Mouse (Mus musculus): ENCODE measurements around the gene Stoml1. TPM values are rescaled to one million over a fixed set of nuclear protein-coding genes. Genes with fewer than 3 reads are reported as not detected.

The Stoml1 gene
- total RNA-seq, 2 experiments from 2014 or later: 3.2 TPM; not detected in 1

DNA sequence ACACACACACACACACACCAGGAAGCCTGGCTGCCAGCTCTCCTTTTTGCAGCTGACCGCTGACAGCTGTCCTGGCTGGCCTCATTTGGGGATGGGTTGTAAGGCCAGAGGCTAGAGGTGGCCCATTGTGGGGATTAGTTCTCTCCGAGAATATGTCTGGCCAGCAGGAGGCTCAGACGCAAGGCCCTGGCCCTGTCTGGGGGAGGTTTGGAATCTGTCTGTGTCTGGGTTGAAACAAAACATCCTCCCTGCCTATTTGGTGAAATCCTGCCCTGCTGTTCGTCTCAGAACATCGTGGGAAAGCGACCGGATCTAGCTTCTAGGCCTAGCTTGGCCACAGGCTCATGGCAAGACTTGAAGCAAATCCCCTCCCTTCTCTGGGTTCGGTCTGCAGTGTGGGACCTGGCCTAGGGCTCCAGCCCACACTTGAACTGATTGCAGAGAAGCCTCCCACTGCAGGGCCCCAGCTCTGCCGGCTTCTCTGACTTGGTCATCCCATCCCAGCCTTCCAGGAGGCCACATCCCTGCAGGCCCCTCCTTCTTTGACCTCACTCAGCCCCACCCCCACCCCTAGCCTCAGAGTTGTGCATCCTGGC lies 42.9 kb downstream of the Stoml1 start:
- no peak for ATAC-seq (replicated peaks; ENCODE audit: low FRiP score, poor library complexity, severe bottlenecking)

DNA sequence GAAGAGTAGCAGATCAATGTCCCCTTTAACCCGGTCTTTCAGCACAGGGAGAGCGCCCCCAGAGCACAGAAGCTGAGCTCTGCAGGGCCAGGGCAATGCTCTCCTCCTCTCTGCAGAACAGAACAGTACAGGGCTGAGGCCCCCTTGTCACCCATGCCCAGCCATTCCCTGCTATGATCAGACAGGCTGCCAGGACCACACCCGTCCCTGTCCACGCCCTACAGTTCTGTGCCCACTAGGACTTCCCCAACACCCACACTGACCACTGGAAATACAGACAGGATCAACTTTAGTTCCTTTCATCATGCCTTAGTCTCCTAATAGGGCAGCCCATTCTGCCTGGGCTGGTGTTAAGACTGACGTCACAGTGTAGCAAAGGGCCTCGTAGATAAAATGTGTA lies 44.1 kb downstream of the Stoml1 start:
- no peak for ATAC-seq (replicated peaks; ENCODE audit: low FRiP score, poor library complexity, severe bottlenecking)

DNA sequence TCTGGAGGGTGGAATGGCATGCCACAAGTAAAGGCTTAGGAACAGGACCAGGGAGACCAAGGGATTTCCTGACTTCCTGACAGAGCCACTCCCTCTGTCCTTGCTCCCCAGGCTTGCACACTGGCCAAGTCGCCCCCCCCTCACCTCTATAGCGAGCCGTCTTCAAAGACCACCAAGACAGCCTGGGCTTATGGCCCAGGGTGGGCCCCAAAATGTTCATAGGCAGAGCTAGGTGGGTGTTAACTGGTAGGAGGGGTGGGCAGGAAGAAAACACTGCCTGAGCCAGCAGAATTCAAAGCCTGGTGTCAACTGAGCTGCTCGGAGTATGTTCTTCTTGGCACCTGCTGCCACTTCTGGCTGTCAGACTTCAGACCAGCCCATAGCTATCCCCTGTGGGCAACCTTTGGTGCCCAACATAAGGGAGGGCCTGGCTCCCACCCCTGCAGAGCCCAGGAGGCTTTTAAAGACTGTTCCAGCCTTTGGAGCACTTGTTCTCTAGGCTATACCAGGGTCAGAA lies 45.1 kb downstream of the Stoml1 start:
- no peak for ATAC-seq (replicated peaks; ENCODE audit: low FRiP score, poor library complexity, severe bottlenecking)

DNA sequence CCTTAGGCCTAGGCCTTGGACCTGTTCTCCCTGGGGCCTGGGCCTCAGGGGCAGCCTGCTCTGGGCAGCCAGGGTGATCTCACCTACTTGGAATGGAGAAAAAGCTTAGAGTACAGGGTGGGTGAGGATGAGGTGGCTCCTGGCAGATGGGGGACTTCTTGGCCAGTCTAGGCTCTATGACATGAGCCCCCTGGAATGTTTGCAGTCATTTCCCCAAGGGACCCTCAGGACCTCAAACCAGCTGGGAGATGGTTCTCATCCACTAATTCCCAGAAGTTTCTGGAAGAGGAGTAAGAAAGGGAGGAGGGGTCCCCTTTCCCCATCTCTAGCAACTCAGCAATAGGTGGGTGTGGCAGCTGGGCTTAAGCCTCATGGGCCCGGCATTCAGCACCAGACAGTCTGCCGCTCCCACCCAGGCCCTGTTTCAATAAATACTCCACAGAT lies 46.4 kb downstream of the Stoml1 start:
- ATAC-seq (replicated peaks; ENCODE audit: low FRiP score, poor library complexity, severe bottlenecking): no peak

DNA sequence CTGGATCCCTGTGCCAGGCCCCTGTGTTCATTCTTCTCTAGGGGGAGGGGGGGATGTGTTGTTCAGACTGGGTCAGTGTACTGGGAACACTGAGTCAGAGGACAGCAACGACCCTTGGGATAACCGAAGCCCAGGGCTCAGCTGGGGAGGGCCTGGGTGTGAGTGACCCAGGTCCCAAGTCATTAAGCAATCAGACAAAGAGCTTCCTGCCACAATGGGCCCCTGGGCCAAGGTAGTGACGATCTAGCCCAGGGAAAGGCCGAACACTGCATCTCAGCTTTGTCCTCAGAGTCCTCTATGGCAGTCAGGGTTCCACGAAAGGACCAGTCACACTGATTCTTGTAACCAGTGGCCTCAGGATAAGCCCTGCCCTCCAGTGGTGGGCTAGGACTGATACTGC lies 50.2 kb downstream of the Stoml1 start:
- no peak for ATAC-seq (replicated peaks; ENCODE audit: low FRiP score, poor library complexity, severe bottlenecking)

DNA sequence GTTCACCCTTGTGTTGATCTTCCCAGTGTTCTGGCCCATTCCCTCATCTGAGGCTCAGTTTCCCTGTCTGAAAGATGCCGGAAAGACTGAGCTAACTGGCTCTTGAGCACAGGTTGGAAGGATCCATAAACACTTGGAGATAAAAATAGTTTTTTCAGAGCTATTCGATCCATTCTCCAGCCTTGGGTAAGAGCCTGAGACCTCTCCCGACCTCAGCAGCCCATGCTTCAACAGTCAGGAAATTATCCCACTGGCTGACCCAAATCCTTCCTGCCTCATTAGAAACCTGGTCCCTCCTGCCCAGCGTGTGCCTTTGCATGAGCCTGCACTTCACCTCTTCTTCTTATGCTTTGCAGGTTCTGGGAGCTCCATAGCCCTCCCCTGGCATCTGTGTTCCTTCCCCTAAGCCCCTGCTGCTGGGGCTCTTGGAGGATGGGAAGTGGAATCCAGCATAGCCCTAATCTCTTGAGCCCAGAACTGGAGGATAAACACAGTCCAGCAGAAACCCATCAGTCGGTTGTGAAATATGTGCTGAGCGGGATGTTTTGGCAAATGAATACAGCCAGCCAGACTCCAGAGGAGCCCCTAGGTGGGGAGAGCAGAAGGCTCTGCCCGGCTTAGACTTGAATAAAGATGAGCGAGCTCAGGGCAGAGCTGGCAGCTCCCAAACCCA lies 50.8 kb downstream of the Stoml1 start:
- ATAC-seq (replicated peaks; ENCODE audit: low FRiP score, poor library complexity, severe bottlenecking): no peak

DNA sequence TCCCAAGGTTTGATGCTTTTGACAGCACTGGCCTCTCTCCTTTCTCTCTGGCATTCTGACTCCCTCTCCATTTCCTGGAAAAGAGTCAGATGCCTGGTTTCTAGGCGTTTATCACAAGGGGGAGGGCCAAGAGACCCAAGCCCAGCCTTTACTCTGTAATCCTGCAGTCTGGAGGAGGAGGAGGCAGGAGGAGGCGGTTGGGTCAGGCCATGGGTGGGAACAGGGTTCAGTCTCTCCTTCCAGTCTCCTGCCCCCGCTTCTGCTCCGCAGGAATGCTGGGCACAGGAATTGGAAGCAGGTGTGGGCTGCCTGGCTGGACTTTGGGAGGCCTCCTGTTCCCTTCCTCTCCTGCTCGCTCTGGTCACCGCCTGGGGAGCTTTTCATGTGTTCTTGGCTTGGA lies 52.7 kb downstream of the Stoml1 start:
- no peak for ATAC-seq (replicated peaks; ENCODE audit: low FRiP score, poor library complexity, severe bottlenecking)

DNA sequence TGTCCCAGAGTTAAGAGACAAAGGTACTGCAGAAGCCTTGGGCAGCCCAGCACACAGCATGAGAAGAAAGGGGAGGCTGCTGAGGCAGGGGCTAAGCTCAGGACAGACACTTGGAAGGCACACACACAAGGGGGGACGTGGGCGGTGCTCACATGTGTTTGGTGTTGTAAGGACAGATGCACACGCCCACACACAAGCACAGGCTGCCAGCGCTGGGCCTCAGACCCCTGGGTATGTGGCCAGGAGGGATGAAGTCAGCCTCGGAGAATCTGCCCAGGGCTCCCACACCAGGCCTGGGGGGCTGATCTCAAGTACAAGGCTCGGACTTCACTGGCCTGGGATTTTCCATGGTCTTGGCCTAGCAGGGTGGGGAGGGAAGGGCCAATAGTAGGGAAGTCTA lies 55.4 kb downstream of the Stoml1 start:
- ATAC-seq (replicated peaks; ENCODE audit: low FRiP score, poor library complexity, severe bottlenecking): no peak

DNA sequence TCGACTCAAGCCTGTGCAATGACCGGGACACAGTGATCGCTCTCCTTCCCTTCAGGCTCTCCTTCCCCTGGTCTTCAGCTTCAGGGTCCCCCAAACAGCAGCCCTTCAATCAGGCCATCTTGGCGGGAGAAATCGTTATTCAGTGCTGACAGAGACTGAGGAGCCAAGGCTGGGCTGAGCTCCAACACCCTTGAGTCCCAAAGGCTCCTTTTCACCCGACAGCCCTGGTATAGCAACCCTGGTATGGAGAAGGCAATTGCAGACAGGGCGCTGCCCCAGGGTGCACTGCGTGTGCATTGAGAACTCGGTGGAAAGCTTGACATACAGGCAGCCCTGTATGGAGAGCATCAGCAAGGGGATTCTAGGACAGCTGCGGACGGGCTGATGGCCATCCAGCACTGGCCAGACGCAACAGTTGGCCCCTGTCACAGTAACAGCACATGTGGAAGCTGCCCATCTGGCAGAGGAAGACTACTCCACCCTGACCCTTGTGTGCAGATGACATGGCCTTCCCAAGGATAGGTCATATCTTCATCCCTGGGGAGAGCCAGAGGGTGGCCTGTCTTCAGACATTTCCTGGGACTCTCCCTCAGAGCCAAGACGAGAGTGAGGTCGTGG lies 57.2 kb downstream of the Stoml1 start:
- no peak for ATAC-seq (replicated peaks; ENCODE audit: low FRiP score, poor library complexity, severe bottlenecking)

DNA sequence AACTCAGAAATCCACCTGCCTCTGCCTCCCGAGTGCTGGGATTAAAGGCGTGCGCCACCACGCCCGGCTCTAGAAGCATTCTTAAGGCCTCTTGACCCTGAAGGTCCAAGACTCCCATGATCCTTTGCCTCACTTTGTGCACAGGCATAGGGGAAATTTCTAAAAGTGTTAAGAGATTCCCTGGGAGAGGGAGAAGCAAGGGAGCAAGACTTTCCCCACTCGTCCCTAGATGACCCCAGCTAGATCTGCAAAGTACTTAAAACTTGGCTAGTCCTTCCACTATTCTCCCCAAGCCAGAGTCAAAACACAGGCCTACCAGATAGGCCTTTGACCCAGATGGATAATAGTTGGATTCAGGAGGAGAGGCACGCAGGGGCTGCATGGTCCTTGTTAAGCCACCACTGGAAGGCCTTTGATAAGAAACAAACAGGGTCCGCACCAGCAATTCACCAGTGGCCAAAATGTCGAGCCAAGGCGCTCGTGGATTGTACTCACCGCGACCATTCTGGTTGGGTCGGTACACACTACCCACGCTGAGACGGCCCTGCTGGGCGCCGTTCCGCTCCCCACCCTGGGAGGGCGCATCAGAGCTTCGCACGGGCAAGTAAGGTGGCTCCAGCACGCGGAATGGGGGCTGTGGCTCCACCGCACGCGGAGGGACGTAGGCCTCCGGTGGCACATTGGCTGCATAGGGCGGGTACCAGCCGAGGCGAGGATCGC lies 58.4 kb downstream of the Stoml1 start:
- no peak for ATAC-seq (replicated peaks; ENCODE audit: low FRiP score, poor library complexity, severe bottlenecking)

Other genes with a start within 250 kb of the Stoml1 start
- 5.0 TPM in 1 of 2 replicates, not detected in the other for gene Cyp11a1, start 246.8 kb upstream of the Stoml1 start, total RNA-seq (2015; ENCODE audit: low replicate concordance)
- gene Cyp11a1, start 246.8 kb upstream of the Stoml1 start, total RNA-seq (2017; ENCODE audit: low replicate concordance): 1.3 TPM in 1 of 2 replicates, not detected in the other
- not detected in 2 replicates for gene Stra6, start 189.4 kb upstream of the Stoml1 start, total RNA-seq (2015; ENCODE audit: low replicate concordance)
- gene Stra6, start 189.4 kb upstream of the Stoml1 start, total RNA-seq (2017; ENCODE audit: low replicate concordance): not detected in 2 replicates
- gene Ccdc33, start 134.3 kb upstream of the Stoml1 start, total RNA-seq (2015; ENCODE audit: low replicate concordance): not detected in 2 replicates
- not detected in 2 replicates for gene Ccdc33, start 134.3 kb upstream of the Stoml1 start, total RNA-seq (2017; ENCODE audit: low replicate concordance)
- 0.72 TPM in 1 of 2 replicates, not detected in the other for gene Islr, start 48.9 kb upstream of the Stoml1 start, total RNA-seq (2015; ENCODE audit: low replicate concordance)
- 0.26 and 0.30 TPM in 2 replicates for gene Islr, start 48.9 kb upstream of the Stoml1 start, total RNA-seq (2017; ENCODE audit: low replicate concordance)
- gene Islr2, start 48.8 kb upstream of the Stoml1 start, total RNA-seq (2015; ENCODE audit: low replicate concordance): 0.42 TPM in 1 of 2 replicates, not detected in the other
- 0.23 TPM in 1 of 2 replicates, not detected in the other for gene Islr2, start 48.8 kb upstream of the Stoml1 start, total RNA-seq (2017; ENCODE audit: low replicate concordance)
- 226 and 252 TPM in 2 replicates for gene Pml, start 3.4 kb upstream of the Stoml1 start, total RNA-seq (2015; ENCODE audit: low replicate concordance)
- 113 and 157 TPM in 2 replicates for gene Pml, start 3.4 kb upstream of the Stoml1 start, total RNA-seq (2017; ENCODE audit: low replicate concordance)
- gene Loxl1, start 60.0 kb downstream of the Stoml1 start, total RNA-seq (2015; ENCODE audit: low replicate concordance): not detected in 2 replicates
- gene Loxl1, start 60.0 kb downstream of the Stoml1 start, total RNA-seq (2017; ENCODE audit: low replicate concordance): 0.08 TPM in 1 of 2 replicates, not detected in the other
- gene Tbc1d21, start 117.3 kb downstream of the Stoml1 start, total RNA-seq (2015; ENCODE audit: low replicate concordance): not detected in 2 replicates
- gene Tbc1d21, start 117.3 kb downstream of the Stoml1 start, total RNA-seq (2017; ENCODE audit: low replicate concordance): not detected in 2 replicates
- gene Insyn1, start 235.4 kb downstream of the Stoml1 start, total RNA-seq (2015; ENCODE audit: low replicate concordance): not detected in 2 replicates
- not detected in 2 replicates for gene Insyn1, start 235.4 kb downstream of the Stoml1 start, total RNA-seq (2017; ENCODE audit: low replicate concordance)